Mouse (Mus musculus) liver, adult 2 months (tissue): ENCODE results near the gene Rbfox3. TPM values are rescaled to one million over a fixed set of nuclear protein-coding genes. Genes with fewer than 3 reads are reported as not detected.

Source experiments
- DNase-seq: peaks from one replicate; pipeline ENCODE4 v3.0.0-alpha.2; 2011; ENCODE audit warnings: low read depth, low spot score; ENCODE audit errors: extremely low read depth
- H3K27ac ChIP-seq: fragments of 200-500 bp; replicated peaks from 2 replicates; pipeline ENCODE4 v1.5.1; 2012; ENCODE audit warnings: low read depth, mild to moderate bottlenecking, control low read depth, inconsistent platforms, low read length; ENCODE audit not compliant: insufficient read depth
- H3K27me3 ChIP-seq: fragments of 200-500 bp; 2 replicates; pipeline ENCODE4 v1.6.1; 2012; ENCODE audit warnings: mild to moderate bottlenecking, moderate library complexity, low read length, inconsistent platforms; ENCODE audit not compliant: control insufficient read depth, insufficient read depth
- H3K36me3 ChIP-seq: fragments of 200-500 bp; 2 replicates; pipeline ENCODE4 v1.6.1; 2012; ENCODE audit warnings: low read length, inconsistent platforms; ENCODE audit not compliant: control insufficient read depth, insufficient read depth
- H3K4me1 ChIP-seq: fragments of 200-500 bp; 2 replicates; pipeline ENCODE4 v1.6.1; 2011; ENCODE audit warnings: low read length; ENCODE audit not compliant: control insufficient read depth, insufficient read depth
- H3K4me3 ChIP-seq: fragments of 200-500 bp; 2 replicates; pipeline ENCODE4 v1.5.1; 2011; ENCODE audit warnings: low read depth, mild to moderate bottlenecking, control low read depth, low read length, moderate library complexity; ENCODE audit not compliant: insufficient read depth
- H3K79me2 ChIP-seq: fragments of 200-500 bp; 2 replicates; pipeline ENCODE4 v1.6.1; 2012; ENCODE audit warnings: inconsistent platforms, mild to moderate bottlenecking, low read length, moderate library complexity; ENCODE audit not compliant: control insufficient read depth, insufficient read depth
- H3K9ac ChIP-seq: fragments of 200-500 bp; 2 replicates; pipeline ENCODE4 v1.6.1; 2012; ENCODE audit warnings: low read depth, mild to moderate bottlenecking, control low read depth, inconsistent platforms, low read length
- CTCF ChIP-seq: fragments of 200-500 bp; IDR thresholded peaks from 2 replicates; pipeline ENCODE4 v1.5.1; 2011; ENCODE audit warnings: low read depth, low read length, control low read depth
- POLR2A ChIP-seq: fragments of 200-500 bp; IDR thresholded peaks from 2 replicates; pipeline ENCODE4 v1.6.1; 2011; ENCODE audit warnings: low read length, control low read depth; ENCODE audit not compliant: insufficient read depth; ENCODE audit errors: extremely low read depth
- WGBS: fragments of 180-500 bp; shearing (Covaris S2); methylation state at CpG from one replicate; pipeline ENCODE4 v1.1.7; 2018; 5-methylcytosine and 5-hydroxymethylcytosine counted together
- polyA plus RNA-seq: library from polyadenylated mRNA; depleted of rRNA; stranded (reverse); fragments of >200 nt; gene quantifications from 2 replicates; pipeline ENCODE4 v1.2.3, GENCODE M21; 2012
- total RNA-seq: library from RNA; depleted of rRNA; stranded (reverse); fragments of >200 nt; gene quantifications from 2 replicates; pipeline ENCODE4 v1.2.3, GENCODE M21; 2014

Rbfox3 gene
- total and polyA plus RNA-seq, 2 experiments = 0.28 to 0.44 TPM

DNA sequence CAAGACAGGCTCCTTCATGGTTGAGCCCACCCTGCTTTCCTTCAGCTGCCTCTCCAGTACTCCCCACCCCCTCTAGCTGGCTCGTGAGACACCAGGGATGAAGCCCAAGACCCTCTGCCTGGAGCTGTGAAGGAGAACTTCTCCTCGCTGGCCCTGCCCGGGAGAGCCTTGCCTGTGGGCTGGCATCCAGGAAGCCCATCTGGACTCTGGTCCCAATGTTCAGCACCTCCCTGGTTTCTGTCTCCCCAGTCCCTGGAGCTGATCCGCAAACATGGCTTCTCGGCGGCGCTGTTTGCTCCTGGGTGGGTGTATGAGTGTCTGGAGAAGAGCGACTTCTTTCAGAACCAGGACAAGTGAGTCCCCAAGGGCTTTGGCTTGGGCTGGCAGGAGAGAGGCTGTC is 427.2 kb downstream of the Rbfox3 start:
- H3K79me2 ChIP-seq = no peaks in the 10 kb centered on the region
- no peak for TF ChIP-seq POLR2A
- no peak for TF ChIP-seq CTCF
- H3K36me3 ChIP-seq = peaks cover 7% of the 10 kb centered on the region
- no peak for DNase-seq
- 94% methylated on average over 8 of the region's 8 CpGs for WGBS
- no peak overlapping the region for H3K27ac ChIP-seq
- H3K4me1 ChIP-seq = no peaks in the 10 kb centered on the region
- no peaks in the 10 kb centered on the region for H3K27me3 ChIP-seq
- no peak overlapping the region for H3K9ac ChIP-seq
- no peak overlapping the region for H3K4me3 ChIP-seq

DNA sequence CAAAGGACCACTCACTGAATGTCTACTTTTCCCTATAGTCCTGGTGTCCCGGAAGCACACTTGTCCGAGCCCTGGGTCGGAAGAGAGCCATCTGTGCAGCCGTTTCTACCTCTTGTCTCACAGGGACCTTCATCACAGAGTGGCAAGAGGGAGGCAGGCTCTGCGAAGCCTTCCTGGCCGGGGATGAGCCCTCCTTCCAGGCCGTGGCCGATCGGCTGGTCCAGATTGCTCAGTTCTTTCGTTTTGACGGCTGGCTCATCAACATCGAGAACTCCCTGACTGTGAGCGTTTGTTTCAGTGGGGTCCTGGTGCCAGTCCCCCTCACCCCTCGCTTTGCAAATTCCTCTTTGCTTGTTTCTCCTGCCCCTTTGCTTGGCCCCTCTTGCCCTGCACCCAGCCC is 429.6 kb downstream of the Rbfox3 start:
- Histone ChIP-seq H3K36me3 (peaks cover 7% of the 10 kb centered on the region), H3K79me2 (no peaks in the 10 kb centered on the region), H3K4me1 (peaks cover 3% of the 10 kb centered on the region; the same call in 1 of the 2 replicates), H3K9ac (no peak overlapping the region), H3K4me3 (no peak overlapping the region), H3K27me3 (no peaks in the 10 kb centered on the region), H3K27ac (no peak overlapping the region)
- no peak for TF ChIP-seq POLR2A
- TF ChIP-seq CTCF = no peak
- 90% methylated on average over 14 of the region's 14 CpGs for WGBS
- DNase-seq = no peak

DNA sequence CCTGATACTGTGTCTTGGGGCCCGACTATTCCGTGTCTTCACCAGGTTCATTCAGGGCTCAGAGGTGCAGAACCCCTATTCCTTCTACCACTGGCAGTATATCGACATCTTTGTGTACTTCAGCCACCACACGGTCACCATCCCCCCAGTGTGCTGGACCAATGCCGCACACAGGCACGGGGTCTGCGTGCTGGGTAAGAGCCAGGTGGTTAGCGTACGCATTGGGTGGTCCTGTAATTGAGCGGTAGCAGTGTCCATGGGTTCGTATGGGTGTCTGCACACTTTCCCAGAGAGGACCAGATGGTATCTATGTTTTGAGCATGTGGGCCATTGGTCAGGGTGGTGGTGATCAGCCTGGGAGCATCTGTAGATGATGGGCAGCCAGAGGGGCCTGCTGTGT is 430.2 kb downstream of the Rbfox3 start:
- no peak overlapping the region for H3K4me3 ChIP-seq
- no peak overlapping the region for H3K9ac ChIP-seq
- no peaks in the 10 kb centered on the region for H3K27me3 ChIP-seq
- WGBS = 94% methylated on average over 11 of the region's 11 CpGs
- no peak for TF ChIP-seq CTCF
- TF ChIP-seq POLR2A = no peak
- H3K27ac ChIP-seq = no peak overlapping the region
- peaks cover 3% of the 10 kb centered on the region; the same call in 1 of the 2 replicates for H3K4me1 ChIP-seq
- no peaks in the 10 kb centered on the region for H3K79me2 ChIP-seq
- peaks cover 7% of the 10 kb centered on the region for H3K36me3 ChIP-seq
- no peak for DNase-seq

DNA sequence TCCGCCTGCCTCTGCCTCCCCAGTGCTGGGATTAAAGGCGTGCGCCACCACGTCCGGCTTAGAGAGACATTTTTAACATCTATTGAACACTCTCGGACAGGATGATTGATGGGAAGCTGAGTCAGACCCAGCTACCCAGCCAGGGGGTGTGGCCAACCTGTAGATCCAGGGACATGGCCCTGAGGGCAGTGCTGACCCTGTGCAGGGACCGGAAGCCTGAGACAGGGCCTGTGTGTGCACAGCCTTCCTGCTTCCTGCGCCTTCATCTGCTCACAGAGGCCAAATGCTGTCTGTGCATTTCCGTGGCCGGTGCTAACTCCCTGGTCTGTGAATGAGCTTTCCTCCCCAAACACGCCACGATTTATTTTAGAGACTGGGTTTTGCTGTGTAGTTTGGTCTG is 431.6 kb downstream of the Rbfox3 start:
- Histone ChIP-seq H3K27me3 (no peaks in the 10 kb centered on the region), H3K27ac (0 out of 2 replicates have a peak overlapping the region, but pooled peaks have one; percentile 26), H3K36me3 (peaks cover 7% of the 10 kb centered on the region), H3K4me3 (no peak overlapping the region), H3K4me1 (peaks cover 3% of the 10 kb centered on the region; the same call in 1 of the 2 replicates), H3K9ac (no peak overlapping the region), H3K79me2 (no peaks in the 10 kb centered on the region)
- WGBS = 79% methylated on average over 12 of the region's 12 CpGs
- TF ChIP-seq CTCF (no peak), POLR2A (no peak)
- DNase-seq = no peak

DNA sequence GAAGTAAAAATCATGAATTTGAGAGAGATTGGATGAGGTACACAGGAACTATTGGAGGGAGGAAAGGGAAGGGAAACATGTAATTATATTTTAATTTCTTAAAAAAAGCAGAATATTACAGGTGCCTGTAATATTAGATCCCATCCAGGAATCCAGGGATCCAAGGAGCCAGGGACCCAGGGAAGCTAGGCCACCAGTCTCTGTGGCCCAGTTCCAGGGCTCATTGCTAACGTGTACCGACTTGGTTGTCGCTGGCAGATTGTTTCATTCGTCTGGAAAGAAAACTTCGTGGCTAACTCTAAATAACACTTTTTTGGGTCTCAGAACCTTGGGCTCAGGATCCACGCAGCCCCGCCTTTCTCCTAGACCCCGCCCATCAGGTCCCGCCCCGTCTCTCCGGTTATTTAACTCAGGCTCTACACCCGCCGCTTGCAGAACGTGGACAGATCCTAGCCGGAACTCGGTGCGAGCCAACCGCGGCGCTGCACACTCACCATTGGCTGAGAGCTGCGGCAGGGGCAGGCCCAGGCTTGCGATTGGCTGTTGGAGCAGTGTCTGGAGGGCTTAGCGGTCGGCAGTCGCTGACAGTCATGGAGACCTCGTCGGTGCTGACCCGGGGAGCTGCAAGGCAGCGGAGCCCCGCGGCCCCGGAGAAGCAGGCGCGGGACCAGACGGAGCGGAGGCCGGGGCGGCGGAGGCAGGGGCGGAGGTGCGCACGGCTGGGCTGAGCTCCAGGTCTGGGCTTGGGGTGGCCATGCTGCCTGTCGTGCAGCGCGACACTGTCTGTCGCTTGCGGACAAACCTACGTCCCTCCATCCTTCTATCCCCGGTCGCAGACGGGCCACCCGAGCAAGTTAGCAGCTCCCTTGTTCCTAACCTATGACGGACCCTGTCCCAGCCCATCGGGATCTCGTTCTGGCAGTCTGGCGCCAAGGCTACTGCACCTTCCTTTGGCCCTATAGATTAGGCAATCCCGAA is 434.7 kb downstream of the Rbfox3 start, which contains the start of gene Engase:
Engase (plus strand) TSS at position 434 of the 978 bp plus-strand sequence.
- H3K4me3 ChIP-seq = peak within 1 kb of the TSS; percentile 81
- TF ChIP-seq CTCF (no peak), POLR2A (peak; percentile 84)
- no peaks in the 10 kb centered on the region for H3K79me2 ChIP-seq
- no peaks in the 10 kb centered on the region for H3K27me3 ChIP-seq
- DNase-seq = peak; percentile 86
- peak within 1 kb of the TSS; percentile 49 for H3K27ac ChIP-seq
- under 1% methylated on average over 54 of the region's 57 CpGs for WGBS
- peaks cover 3% of the 10 kb centered on the region for H3K4me1 ChIP-seq
- 0 out of 2 replicates have a peak, but pooled peaks cover 2% of the 10 kb centered on the region for H3K36me3 ChIP-seq
- peak within 1 kb of the TSS; percentile 90 for H3K9ac ChIP-seq
